Mouse (Mus musculus): ENCODE measurements at regions not wholly inside any gene's neighbourhood (a gene's known extent, or its start where the extent isn't known, plus 50 kb on each side); places are given as distances from the start of the nearest gene placed in this dataset.

GRCm38 (mm10) chr9:91823733-91824487 is 368.8 kb upstream of the Plscr5 start:
- ATAC-seq (replicated peaks; ENCODE audit: poor library complexity, severe bottlenecking) = no peak

- ATAC-seq (replicated peaks; ENCODE audit: poor library complexity, severe bottlenecking) = no peak
Measured at GRCm38 (mm10) chr9:91818616-91819328, 374.0 kb upstream of the Plscr5 start.

- no peak for ATAC-seq (replicated peaks; ENCODE audit: poor library complexity, severe bottlenecking)
Measured at GRCm38 (mm10) chr9:91803372-91803961, 389.3 kb upstream of the Plscr5 start.

- ATAC-seq (replicated peaks; ENCODE audit: poor library complexity, severe bottlenecking) = no peak
Measured at GRCm38 (mm10) chr9:91798837-91799225, 393.9 kb upstream of the Plscr5 start.

- no peak for ATAC-seq (replicated peaks; ENCODE audit: poor library complexity, severe bottlenecking)
Measured at GRCm38 (mm10) chr9:91798171-91798836, 394.4 kb upstream of the Plscr5 start.

GRCm38 (mm10) chr9:91796976-91797375 is 395.8 kb upstream of the Plscr5 start:
- no peak for ATAC-seq (replicated peaks; ENCODE audit: poor library complexity, severe bottlenecking)

- ATAC-seq (replicated peaks; ENCODE audit: poor library complexity, severe bottlenecking) = no peak
Measured at GRCm38 (mm10) chr9:91752935-91753334, 387.3 kb upstream of the Zic1 start.

GRCm38 (mm10) chr9:91711106-91711505 is 345.5 kb upstream of the Zic1 start:
- ATAC-seq (replicated peaks; ENCODE audit: poor library complexity, severe bottlenecking) = no peak

GRCm38 (mm10) chr9:91680859-91681258 is 315.2 kb upstream of the Zic1 start:
- no peak for ATAC-seq (replicated peaks; ENCODE audit: poor library complexity, severe bottlenecking)

- no peak for ATAC-seq (replicated peaks; ENCODE audit: poor library complexity, severe bottlenecking)
Measured at GRCm38 (mm10) chr9:91666667-91667066, 301.1 kb upstream of the Zic1 start.

- ATAC-seq (replicated peaks; ENCODE audit: poor library complexity, severe bottlenecking) = no peak
Measured at GRCm38 (mm10) chr9:91660089-91660488, 294.5 kb upstream of the Zic1 start.

GRCm38 (mm10) chr9:91654071-91654470 is 288.5 kb upstream of the Zic1 start:
- ATAC-seq (replicated peaks; ENCODE audit: poor library complexity, severe bottlenecking) = no peak

- ATAC-seq (replicated peaks; ENCODE audit: poor library complexity, severe bottlenecking) = no peak
Measured at GRCm38 (mm10) chr9:91652384-91653100, 286.9 kb upstream of the Zic1 start.

- no peak; the same call in 1 of the 2 replicates for ATAC-seq (replicated peaks; ENCODE audit: poor library complexity, severe bottlenecking)
Measured at GRCm38 (mm10) chr9:91610401-91610800, 244.8 kb upstream of the Zic1 start.

GRCm38 (mm10) chr9:91609457-91610166 is 244.0 kb upstream of the Zic1 start:
- ATAC-seq (replicated peaks; ENCODE audit: poor library complexity, severe bottlenecking) = no peak

GRCm38 (mm10) chr9:91601740-91602139 is 236.1 kb upstream of the Zic1 start:
- ATAC-seq (replicated peaks; ENCODE audit: poor library complexity, severe bottlenecking) = no peak

GRCm38 (mm10) chr9:91591915-91592314 is 226.3 kb upstream of the Zic1 start:
- no peak for ATAC-seq (replicated peaks; ENCODE audit: poor library complexity, severe bottlenecking)

GRCm38 (mm10) chr9:91588756-91589155 is 223.1 kb upstream of the Zic1 start:
- ATAC-seq (replicated peaks; ENCODE audit: poor library complexity, severe bottlenecking) = no peak

GRCm38 (mm10) chr9:91587861-91588260 is 222.3 kb upstream of the Zic1 start:
- ATAC-seq (replicated peaks; ENCODE audit: poor library complexity, severe bottlenecking) = peak; percentile 86

GRCm38 (mm10) chr9:91587271-91587670 is 221.7 kb upstream of the Zic1 start:
- ATAC-seq (replicated peaks; ENCODE audit: poor library complexity, severe bottlenecking) = peak; percentile 67

Measured in granulocyte monocyte progenitor cell, adult 5-6 weeks (primary cell).